Mouse (Mus musculus): ENCODE measurements at regions not wholly inside any gene's neighbourhood (a gene's known extent, or its start where the extent isn't known, plus 50 kb on each side); places are given as distances from the start of the nearest gene placed in this dataset.

DNA sequence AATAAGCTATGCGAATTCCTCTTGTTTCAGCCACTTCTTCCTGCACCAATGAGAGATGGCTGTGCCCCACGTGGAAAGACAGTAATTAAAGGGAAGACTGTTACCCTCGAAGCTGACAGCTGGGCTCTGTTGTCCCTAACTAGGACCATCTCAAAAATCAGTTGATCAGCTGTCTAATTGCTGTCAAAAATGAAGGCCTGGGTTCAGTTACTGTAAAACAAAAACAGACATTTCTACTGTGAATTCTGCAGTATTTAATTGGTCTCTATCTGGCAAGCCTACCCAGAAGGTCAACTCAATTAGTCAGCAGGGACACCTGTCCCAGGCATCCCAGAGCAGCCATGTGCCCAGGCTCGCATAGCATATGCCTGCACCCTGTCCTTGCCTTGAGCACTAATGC is 385.8 kb upstream of the Zdhhc25 start:
- no peak for TF ChIP-seq GATA1 (IDR thresholded peaks at IDR 0.05; ENCODE audit: borderline replicate concordance, low read length)
- no peak for TF ChIP-seq FLI1 (IDR thresholded peaks at IDR 0.05; ENCODE audit: low read length)
